Mouse (Mus musculus) MEL-GATA-1-ER (cell line): Measurements from ENCODE around the gene Fyn.

Source experiments
- DNase-seq: peaks from one replicate; pipeline ENCODE4 v3.0.0-alpha.2; 2012; ENCODE audit warnings: low read depth; ENCODE audit errors: extremely low read depth

Gene Fyn

GRCm38 (mm10) chr10:39563552-39564223, 195.0 kb downstream of the Fyn start:
- DNase-seq, result no peak

GRCm38 (mm10) chr10:39566901-39567300, 198.2 kb downstream of the Fyn start:
- DNase-seq, result no peak

GRCm38 (mm10) chr10:39568991-39569390, 200.3 kb downstream of the Fyn start:
- DNase-seq, result no peak

GRCm38 (mm10) chr10:39571011-39571410, 202.4 kb downstream of the Fyn start:
- DNase-seq, result no peak

- DNase-seq, result no peak
Observed at GRCm38 (mm10) chr10:39572050-39572671, 203.5 kb downstream of the Fyn start.

- no peak for DNase-seq
Observed at GRCm38 (mm10) chr10:39572672-39573051, 204.0 kb downstream of the Fyn start.

GRCm38 (mm10) chr10:39576466-39576865, 207.8 kb downstream of the Fyn start:
- no peak for DNase-seq

- no peak for DNase-seq
Observed at GRCm38 (mm10) chr10:39580477-39580876, 211.8 kb downstream of the Fyn start.

- DNase-seq, result no peak
Observed at GRCm38 (mm10) chr10:39582385-39582784, 213.7 kb downstream of the Fyn start.

GRCm38 (mm10) chr10:39583718-39584117, 215.1 kb downstream of the Fyn start:
- no peak for DNase-seq

GRCm38 (mm10) chr10:39587290-39587925, 218.8 kb downstream of the Fyn start:
- no peak for DNase-seq

GRCm38 (mm10) chr10:39587973-39588746, 219.5 kb downstream of the Fyn start:
- no peak for DNase-seq

GRCm38 (mm10) chr10:39589765-39590546, 221.3 kb downstream of the Fyn start:
- no peak for DNase-seq

GRCm38 (mm10) chr10:39590629-39591028, 222.0 kb downstream of the Fyn start:
- no peak for DNase-seq

- DNase-seq, result no peak
Observed at GRCm38 (mm10) chr10:39592501-39592900, 223.8 kb downstream of the Fyn start.

GRCm38 (mm10) chr10:39594716-39595115, 226.1 kb downstream of the Fyn start:
- DNase-seq, result no peak

GRCm38 (mm10) chr10:39595862-39596261, 227.2 kb downstream of the Fyn start:
- peak; percentile 41 for DNase-seq

GRCm38 (mm10) chr10:39597116-39597791, 228.6 kb downstream of the Fyn start:
- DNase-seq, result no peak

- DNase-seq, result no peak
Observed at GRCm38 (mm10) chr10:39597792-39598183, 229.1 kb downstream of the Fyn start.

- no peak for DNase-seq
Observed at GRCm38 (mm10) chr10:39599601-39600000, 230.9 kb downstream of the Fyn start.

GRCm38 (mm10) chr10:39600115-39600514, 231.5 kb downstream of the Fyn start:
- DNase-seq, result no peak
